In the genomic region with DNA sequence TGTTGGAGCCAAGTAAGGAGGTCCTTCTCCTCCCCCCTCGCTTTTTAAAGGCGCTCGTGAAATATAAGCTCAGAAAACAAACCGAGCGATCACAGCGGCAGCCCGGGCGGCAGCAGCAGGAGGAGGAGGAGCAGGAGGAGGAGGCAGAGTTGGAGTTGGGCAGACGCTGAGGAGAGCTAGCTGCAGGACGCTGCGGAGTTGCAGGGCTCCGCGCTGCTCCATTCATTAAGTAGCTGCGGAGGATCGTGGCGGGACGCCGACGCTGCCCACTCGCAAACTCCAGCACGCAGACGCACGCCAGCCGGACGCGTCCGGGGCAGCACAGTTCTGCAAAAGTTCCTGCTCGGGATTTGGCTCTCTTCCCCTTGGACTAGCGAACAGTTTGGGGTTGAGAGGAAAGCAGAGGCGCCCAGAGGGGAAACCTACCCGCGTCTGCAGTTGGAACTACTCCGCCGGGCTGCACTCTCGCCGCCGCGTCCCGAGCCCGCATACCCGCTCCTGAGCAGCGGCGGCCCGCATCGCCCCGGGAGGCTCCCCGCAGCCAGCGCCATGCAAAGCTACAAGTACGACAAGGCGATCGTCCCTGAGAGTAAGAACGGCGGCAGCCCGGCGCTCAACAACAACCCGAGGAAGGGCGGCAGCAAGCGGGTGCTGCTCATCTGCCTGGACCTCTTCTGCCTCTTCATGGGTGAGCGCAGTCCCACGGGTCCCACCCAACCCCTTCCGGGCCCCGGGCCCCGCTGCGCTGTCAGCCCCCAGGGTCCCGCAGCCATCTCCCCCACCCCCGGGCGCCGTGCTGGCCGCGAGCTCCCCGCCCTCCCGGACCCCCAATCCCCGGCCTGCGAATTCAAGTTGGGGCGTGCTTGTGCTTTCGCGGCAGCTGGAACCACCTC, we compare ENCODE assay signal across 8 mouse cellular contexts. TPM values are rescaled to one million over a fixed set of nuclear protein-coding genes. Genes with fewer than 3 reads are reported as not detected.
DNase-seq lines count a peak whose midpoint lies in the region; ATAC-seq lines count a peak whose summit lies in the region.

A gene (plus strand): TSS at position 72 of the 893 bp plus-strand sequence.

- H3K9me3 ChIP-seq in hindbrain, embryonic 14.5 days (ENCODE audit: control insufficient read depth, low read length), result no peaks in the 10 kb centered on the region

- H3K4me1 ChIP-seq in hindbrain, embryonic 14.5 days (replicated peaks; ENCODE audit: control insufficient read depth, insufficient read depth, low read length), result peaks cover 22% of the 10 kb centered on the region

- H3K4me2 ChIP-seq in hindbrain, embryonic 14.5 days (replicated peaks), result peak within 1 kb of the TSS; percentile 78

- H3K27me3 ChIP-seq in hindbrain, embryonic 14.5 days (ENCODE audit: control insufficient read depth, insufficient read depth, low read length), result no peaks in the 10 kb centered on the region

- peak within 1 kb of the TSS; percentile 80 for H3K9ac ChIP-seq in hindbrain, embryonic 14.5 days

- peak within 1 kb of the TSS; percentile 73 for H3K4me3 ChIP-seq in hindbrain, embryonic 14.5 days (replicated peaks; ENCODE audit: low read length)

- no peaks in the 10 kb centered on the region for H3K36me3 ChIP-seq in hindbrain, embryonic 14.5 days (replicated peaks; ENCODE audit: control insufficient read depth, insufficient read depth)

- ATAC-seq in hindbrain, embryonic 14.5 days (ENCODE audit: low FRiP score), result peak; percentile 82

- DNase-seq in WW6 (ENCODE audit: low read depth, low spot score), result peak; percentile 48
- peak; percentile 37 to 42 for DNase-seq in cerebellum, postnatal 36 days
- peak; percentile 91 for DNase-seq in gastrocnemius, adult 18-20 months (ENCODE audit: low spot score)
- DNase-seq in hindbrain, embryonic 14.5 days (ENCODE audit: low spot score), result peak; percentile 78
- DNase-seq in left cerebral cortex, adult 18-20 months (ENCODE audit: low spot score in 2 of 2), result peak; percentile 66 to 74
- peak; percentile 91 for DNase-seq in lung, postnatal 36 days
- peak; percentile 83 for DNase-seq in right cerebral cortex, adult 18-20 months
- DNase-seq in urinary bladder, postnatal 10 days (ENCODE audit: low spot score), result peak; percentile 65

- WGBS in hindbrain, embryonic 14.5 days, result under 1% methylated on average over 67 of the region's 77 CpGs

- H3K27ac ChIP-seq in hindbrain, embryonic 14.5 days, result peak within 1 kb of the TSS; percentile 80

RNA-seq across cellular contexts. Expression of the gene that starts here (rescaled TPM):
- 10 to 100 TPM; 42.6 to 62.5 TPM for total RNA-seq in gastrocnemius, adult 18-20 months (2021)
- 68.6 and 69.9 TPM in 2 replicates for polyA plus RNA-seq in hindbrain, embryonic 14.5 days (2014; fragmentation: Nextera tagmentation; extraction: Ambion mirVana)
- total RNA-seq in left cerebral cortex, adult 18-20 months (2021), result 100 to 1,000 TPM; 164 to 176 TPM

Comparison
In these comparisons a context has a peak if more than half of its experiments do, and no peak if none do; other contexts are left out.
1. Peak in every context shown above with its lines: DNase-seq, ATAC-seq, H3K4me3 ChIP-seq and H3K27ac ChIP-seq.
2. DNase-seq: peak in every context shown above with its lines; median percentile 91 in gastrocnemius, adult 18-20 months; 91 in lung, postnatal 36 days; 83 in right cerebral cortex, adult 18-20 months; 78 in hindbrain, embryonic 14.5 days; 70 in left cerebral cortex, adult 18-20 months; 65 in urinary bladder, postnatal 10 days; 48 in WW6; 40 in cerebellum, postnatal 36 days.